Mouse (Mus musculus) T-cell, adult 2 months (primary cell): ENCODE measurements around the gene Crlf1.

ENCODE experiments used
- DNase-seq: peaks from one replicate; pipeline ENCODE4 v3.0.0; 2022; ENCODE audit warnings: low spot score

The Crlf1 gene

DNA sequence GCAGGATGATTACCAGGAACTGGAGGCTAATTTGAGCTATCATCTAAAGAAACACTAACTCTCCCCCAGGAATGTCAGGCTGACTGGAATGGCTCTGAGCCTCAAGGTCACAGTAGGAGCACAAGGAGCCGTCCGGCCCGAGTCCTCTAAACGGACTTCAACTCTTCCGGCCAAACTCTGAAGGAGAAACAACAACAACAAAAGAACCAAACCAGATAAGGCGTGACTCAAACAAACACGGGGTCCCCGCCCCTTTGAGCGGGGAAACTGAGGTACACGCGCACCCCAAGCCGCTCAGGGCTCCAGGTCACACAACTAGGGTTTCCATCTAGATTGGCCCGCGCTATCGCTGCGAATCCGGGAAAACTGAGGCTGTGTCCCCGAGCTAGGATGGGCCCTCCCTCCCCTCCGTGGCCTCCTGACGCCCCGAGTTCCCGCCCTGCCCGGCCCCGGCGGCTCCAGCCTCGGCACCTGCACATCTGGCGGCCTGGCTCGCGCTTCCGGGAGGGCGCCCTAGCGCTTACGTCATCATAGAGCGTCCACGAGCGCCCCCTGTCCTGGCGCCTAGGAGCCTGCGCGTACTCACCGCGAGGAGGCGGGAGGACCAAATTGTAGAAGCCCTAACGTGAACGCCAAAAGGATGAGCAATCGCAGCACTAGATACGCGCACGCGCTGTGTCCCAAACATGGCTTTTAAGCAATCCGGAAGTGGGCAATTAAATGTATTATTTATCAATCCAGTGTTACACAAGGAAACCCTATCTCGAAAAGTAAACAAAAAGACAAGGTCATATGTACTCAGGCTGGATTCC is 29.8 kb downstream of the Crlf1 start:
- DNase-seq = peak; percentile 97

DNA sequence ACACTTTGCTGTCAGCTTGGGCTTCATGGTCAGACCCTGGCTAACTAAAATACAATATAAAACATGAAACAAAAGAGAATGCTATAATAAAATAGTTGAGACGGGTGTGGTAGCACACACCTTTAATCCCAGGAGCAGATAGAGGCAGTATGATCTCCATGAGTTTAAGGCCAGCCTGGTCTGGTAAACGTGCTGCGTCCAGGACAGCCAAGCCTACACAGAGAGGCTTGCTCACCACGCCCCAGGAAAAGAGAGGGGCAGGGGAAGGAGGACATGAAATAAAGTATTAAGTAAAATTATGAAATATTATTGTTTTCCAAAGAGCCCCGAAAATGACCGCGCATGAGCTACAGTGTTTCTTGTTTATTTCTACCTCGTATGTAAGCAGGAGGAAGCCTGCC is 34.2 kb downstream of the Crlf1 start:
- no peak for DNase-seq

DNA sequence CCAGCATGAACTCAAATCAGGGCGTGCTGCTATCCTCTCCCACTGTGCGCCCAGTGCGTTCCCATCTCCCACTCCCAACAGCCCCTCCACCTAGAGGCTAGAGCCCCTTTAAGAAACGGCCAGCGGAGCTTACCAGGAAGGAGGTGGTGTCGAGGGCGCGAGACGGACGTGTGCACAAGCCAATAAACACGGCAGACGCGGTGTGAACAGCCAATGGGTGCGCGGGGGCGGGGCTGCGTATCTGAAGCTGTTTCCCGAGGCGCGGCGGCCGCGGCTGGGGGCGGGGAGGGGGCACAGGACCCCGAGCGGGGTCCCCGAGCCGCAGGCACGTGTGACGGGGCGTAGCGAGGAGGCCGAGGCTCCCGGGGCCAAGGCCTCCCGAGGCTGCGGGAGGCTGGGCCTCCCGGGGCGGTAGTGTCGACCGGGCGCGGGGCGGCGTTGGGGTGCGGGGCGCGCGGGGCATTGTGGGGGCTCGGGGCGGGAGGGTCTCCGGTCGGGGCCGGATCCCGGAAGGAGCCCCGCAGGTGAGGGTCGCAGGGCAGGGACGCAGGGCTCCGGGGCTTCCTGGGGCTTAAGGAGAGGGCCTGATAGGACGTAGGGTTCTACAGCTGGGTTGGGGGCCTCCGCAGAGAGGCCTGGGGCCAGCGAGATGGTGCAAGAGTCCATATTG is 34.7 kb downstream of the Crlf1 start, which contains the start of the genes Fkbp8 and Kxd1:
TSS of gene Fkbp8 (plus strand) at position 213 of the 670 bp plus-strand sequence.
TSS of gene Kxd1 (minus strand) at position 445 of the 670 bp plus-strand sequence.
- peak; percentile 93 for DNase-seq

DNA sequence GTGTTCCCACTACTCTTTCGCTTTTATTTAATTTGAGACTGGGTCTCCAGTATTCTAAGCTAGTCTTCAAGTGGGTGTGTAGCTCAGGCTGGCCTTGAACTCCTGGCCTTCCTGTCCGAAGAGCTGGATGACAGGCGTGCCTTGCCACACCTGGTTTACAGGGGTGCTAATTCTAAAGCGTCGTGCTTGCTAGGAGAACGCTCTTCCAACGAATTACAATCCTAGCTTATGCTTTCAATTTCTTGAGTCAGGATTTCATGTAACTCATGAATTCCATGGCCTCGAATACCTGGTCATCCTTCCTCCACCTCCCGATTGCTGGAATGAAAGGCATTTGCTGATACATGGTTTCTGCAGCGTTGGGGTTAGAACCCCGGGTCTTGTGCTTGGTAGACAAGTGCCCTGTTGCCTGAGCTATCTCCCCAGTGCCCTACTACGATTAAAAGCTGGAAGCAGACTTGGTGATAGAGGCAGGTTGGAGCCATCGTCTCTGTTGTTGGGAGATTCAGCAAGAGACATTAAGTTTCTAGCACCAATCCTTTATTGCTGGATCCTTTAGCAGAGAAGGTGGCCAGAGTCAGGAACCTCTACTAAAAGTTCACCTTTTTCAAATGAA is 35.3 kb downstream of the Crlf1 start:
- no peak for DNase-seq

DNA sequence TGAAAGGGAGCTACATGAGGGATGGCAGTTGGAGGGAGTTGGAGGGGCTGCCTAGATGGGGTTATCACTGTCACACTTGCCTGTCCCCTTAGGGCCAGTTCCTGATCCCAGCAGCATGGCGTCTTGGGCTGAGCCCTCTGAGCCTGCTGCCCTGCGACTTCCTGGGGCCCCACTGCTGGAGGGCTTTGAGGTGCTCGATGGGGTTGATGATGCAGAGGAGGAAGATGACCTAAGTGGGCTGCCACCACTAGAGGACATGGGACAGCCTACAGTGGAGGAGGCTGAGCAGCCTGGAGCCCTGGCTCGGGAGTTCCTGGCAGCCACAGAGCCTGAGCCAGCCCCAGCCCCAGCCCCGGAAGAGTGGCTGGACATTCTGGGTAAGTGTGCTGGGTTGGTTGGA is 36.3 kb downstream of the Crlf1 start:
- DNase-seq = no peak

DNA sequence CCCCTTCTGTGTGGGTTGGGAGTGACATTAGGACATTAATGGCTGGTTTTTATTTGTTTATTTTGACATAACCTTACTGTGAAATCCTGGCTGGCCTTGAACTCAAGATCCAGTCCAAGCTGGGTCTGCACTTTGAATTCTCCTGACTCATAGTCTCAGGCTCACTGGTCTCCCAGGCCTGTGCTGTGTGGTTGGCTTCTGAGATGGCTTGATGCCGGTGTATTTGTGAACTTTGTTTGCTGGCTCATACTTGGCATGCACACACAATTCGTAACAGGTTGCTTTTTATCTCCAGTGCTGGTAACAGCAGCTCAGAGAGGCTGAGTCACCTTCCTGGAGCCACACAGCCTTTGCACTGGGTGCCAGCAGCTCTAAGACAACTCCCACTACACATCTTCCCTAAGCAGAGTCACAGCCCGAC is 36.8 kb downstream of the Crlf1 start:
- DNase-seq = no peak

DNA sequence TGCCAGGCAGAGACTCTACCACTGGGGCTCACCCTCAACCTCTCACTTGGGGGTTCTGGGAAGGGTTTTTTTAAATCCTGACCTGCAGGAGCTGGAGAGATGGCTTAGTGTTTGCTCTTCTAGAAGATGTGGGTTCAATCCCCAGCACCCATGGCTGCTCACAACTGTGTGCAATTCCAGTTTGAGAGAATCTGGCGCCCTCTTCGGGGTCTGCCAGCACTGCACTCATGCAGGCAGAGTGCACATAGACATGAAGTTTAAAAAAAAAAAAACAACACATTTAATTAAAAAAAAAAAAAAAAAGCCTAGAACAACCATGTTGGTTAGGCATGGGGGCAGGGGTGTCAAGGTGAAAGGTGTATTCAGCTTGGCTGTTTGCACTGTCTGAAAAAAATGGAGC is 37.4 kb downstream of the Crlf1 start:
- DNase-seq = no peak

DNA sequence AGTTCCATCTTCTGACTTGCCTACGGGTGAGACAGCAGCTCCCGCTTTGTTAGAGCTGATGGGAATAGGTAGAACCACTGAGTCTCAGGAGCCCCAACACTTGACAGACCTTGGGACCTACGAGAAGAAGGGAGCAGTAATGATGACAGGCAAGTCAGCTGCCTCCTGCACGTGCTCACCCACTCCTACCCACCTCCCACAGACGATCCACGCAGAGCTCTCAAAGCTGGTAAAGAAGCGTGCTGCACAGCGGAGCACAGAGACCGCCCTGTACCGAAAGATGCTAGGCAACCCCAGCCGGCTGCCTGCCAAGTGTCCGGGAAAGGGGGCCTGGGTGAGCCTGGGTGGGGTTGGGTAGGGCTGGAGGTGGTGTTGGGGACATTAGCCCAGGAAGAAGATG is 41.3 kb downstream of the Crlf1 start:
- no peak for DNase-seq

DNA sequence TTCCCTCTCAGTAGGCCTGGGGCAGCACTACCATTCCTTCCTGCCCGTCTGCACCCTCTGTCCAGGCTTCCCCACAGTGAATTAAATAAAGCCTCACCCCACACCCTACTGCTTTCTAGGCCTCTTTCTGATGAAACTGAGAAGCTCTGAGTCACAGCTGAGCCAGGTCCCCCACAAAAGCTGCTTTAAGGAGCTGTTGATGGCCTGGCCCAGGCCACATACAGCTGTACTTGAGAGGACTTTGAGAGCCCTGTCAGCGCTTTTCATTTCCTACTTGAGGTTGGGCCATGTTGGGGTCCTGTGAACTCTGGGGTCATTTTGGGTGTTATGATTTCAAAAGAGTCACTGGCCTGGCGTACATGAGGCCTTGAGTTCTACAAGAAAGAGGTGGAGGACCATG is 42.3 kb downstream of the Crlf1 start:
- no peak for DNase-seq

DNA sequence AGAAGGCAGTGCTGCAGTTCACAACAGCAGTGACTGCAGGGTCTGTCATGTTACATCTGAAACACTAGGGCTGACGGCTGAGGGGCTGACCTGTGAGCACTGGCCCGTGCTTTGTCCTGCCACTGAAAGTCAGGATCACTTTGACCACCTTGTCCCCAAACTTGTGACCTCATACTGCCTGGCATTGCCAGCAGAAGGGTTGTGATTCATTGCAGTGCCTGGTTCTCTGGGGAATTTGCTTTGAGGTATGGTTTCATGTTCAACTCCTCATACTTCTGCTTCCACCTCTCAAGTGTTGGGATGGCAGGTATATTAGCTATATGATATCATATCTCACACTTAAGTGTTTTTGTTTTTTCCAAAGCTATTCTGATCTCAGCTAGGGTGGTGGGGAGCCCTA is 42.7 kb downstream of the Crlf1 start:
- DNase-seq = no peak

DNA sequence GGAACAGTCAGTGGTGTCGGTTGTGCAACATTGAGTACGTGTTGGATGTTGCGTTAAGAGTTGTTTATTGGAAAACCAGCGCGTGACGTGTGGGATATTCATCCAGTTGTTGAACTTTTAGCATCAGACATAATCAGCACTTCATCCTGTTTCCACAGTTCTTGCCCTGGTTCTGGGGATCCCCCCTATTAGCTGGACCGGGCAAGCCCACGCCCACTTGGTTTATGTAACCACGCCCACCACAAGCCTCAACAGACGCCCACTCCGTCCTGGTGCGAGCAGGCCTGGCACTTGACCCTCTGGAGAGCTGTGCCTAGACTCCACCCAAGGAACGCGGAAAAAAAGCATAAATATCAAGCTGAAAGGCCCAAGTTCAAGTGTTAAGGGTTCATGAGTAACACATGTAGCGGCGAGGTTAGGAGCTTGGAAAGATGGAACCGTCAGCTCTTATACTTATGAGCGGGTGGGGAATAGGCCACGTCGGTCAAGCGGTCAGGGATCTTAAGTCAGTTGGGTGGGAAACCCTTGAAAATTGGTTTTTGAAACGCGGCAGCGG is 45.1 kb downstream of the Crlf1 start:
- DNase-seq = no peak

DNA sequence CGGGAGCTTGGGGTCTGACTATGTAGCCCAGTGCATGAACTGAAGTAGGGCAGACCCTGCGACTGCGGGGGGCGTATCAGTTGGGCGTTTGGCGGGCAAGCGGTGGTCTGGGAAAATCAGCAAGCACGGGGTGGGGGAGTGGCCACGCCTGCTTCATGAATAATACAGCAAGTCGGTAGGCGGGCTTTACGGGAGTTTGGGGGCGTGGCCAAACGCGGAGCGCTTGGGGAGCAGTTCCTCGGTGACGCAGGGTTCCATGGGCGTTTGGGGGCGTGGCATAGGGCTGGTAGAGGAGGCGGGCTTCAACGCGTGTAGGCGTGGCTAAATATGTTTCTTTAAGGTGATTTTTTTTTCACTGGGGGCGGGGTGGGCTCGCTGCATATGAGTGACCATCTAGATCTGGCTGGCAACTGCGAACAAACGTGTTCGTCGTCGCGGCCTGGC is 45.7 kb downstream of the Crlf1 start:
- peak; percentile 97 for DNase-seq

DNA sequence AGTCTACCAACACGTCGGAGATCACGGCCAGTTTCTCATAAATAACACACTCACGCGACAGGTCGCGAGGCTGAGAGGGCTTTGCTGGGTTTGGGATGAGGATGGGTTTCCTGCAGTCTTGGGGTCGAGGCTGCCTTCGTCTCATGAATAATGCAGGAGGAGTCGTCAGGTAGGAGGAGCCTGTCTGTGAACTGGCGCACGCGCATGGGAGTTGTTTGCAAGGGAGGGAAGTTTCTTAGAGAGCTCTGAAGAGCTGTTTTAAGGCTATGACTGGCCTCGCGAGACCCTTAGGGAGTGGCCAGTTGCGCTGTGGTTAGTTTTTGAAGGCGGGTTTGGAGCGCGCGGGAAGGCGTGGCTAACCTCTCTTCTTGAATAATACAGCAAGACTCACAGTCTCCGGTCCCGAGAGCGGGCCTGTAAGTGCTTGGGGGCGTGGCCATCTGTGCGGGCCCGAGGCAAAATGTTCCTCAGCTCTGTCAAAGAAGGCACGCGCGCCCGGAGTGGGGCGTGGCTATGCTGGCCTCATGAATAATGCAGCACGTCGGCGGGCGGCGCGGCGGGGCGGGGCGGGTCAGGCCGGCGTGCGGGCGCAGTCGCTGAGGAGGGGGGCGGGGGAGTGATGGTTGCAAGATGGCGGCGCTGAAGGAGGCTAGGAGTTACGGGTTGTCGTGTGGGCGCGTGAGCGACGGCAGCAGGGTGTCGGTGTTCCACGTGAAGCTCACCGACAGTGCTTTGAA is 46.3 kb downstream of the Crlf1 start, which contains the start of gene Ell:
TSS of gene Ell (plus strand) at position 381 of the 737 bp plus-strand sequence.
- peak; percentile 98 for DNase-seq

DNA sequence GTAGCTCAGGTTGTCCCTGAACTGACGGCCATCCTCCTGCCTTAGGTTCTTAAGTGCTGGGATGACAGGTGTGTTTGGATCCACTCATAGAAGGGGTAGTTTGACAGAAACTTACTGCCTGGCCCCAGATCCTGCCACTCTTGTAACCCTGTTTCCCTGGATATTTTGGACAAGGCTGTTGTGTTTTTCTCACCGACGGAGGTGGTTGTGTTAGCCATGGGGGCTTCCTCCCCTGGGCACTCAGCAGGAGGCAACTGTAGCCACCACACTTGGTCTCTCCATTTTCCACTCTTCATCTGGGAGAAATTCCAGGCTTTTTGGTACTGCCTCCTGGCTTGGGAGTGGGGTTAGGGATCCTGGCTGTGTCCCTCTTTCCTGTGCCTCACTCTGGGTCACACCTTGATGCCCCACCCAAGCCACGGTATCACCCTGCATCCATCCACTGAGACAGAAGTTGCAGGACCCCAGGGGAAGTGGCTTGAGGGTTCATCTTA is 47.1 kb downstream of the Crlf1 start:
- DNase-seq = no peak

DNA sequence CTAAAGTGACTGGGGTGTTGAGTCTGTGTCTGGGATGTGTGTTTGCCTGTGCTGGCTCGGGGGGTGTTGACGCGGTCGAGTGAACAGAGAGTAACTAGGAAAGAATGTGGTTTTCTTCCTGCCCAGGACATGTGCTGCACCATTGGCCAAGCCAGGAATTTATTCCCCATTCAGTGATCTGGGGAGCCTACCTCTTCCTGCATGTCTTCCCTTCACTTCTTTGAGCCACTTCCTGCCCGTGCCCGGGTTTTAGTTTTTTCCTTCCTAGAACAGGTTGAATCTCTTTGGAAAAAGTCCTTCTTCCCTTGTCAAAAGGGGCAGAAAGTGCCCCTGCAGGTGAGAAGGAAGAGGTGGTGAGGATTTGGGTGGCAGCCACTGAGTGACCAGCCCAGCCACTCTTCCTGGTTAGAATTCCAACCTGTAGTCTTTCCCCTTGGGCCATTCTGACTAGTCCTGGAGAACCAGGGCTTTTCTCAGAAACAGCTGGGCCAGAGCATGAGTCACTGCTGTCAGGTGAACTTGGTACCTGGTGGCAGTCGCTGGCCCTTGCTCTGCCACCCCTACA is 47.6 kb downstream of the Crlf1 start:
- no peak for DNase-seq

DNA sequence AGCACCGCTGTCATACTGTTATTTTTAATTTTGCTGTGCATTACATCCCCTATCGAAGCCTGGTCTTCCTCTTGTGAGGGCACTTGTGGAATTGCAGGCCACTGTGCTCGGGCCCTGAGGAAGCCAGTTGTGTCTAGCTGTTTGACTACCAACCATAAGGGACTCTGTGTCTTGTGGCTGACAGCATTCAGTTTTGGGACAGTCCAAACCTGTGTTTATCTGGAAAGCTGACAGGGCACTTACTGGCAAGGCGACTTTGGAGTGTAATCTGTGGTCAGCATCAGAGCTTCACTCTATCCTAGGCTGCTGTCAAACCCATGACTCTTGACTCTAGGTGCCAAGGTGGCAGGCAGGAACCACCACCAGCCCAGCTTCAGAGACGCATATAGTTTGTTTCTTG is 48.1 kb downstream of the Crlf1 start:
- DNase-seq = no peak

DNA sequence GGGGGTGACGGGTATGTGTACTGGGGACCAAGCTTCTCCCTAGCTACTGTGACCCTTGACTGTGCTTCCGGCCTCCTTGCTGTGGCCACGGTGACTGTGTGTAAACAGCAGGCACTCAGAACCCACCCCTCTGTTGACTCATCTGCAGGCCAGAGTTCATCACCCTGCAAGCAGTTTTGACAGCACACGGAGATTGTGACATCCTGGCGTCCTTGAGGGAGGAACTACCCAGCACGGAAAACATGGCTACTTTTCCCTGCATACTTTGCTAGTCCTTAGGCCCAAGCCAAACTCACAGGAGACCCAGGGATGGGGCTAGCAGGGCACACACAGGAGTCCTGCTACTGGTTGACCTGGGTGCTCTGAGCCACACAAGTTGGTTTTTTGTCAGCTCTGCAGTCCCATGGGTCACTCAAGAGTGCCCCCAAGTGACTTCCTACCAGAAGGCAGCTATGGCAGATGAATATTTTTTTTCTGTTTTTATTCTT is 51.3 kb downstream of the Crlf1 start:
- peak; percentile 26 for DNase-seq

DNA sequence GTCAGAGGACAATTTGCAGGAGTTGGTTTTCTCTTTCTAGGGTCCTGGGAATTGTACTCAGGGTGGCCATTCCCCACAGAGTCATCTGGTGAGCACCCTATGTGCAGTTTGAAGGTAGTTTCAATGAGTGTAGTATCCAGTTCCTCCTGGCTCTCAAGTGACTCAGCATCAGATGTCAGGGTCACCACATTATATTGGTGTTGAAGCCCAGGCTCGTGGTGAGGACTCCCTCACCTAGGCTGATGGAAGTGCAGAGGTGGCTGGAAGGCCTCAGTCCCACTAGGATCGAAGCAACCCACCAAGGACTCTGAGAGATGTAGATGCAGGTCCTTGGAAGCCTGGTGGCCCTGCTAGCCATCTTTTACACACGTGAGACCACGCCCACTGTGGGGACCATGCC is 53.5 kb downstream of the Crlf1 start:
- DNase-seq = no peak

DNA sequence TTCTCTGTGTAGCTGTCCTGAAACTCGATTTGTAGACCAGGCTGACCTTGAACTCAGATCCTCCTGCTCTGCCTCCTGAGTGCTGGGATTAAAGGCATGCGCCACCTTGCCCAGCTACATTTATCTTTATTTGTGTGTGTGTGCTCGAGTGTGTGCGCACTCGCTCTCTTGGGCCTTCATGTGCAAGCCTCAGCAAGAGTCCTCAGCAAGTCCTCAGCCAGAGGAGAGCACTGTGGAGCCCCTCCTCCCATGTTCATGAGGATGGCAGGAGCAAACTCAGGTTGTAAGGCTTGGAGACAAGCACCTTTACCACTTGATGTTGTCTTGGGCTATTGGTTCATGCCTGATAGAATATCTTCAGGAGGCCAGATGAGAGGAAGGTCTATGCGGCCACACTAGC is 54.8 kb downstream of the Crlf1 start:
- no peak for DNase-seq

DNA sequence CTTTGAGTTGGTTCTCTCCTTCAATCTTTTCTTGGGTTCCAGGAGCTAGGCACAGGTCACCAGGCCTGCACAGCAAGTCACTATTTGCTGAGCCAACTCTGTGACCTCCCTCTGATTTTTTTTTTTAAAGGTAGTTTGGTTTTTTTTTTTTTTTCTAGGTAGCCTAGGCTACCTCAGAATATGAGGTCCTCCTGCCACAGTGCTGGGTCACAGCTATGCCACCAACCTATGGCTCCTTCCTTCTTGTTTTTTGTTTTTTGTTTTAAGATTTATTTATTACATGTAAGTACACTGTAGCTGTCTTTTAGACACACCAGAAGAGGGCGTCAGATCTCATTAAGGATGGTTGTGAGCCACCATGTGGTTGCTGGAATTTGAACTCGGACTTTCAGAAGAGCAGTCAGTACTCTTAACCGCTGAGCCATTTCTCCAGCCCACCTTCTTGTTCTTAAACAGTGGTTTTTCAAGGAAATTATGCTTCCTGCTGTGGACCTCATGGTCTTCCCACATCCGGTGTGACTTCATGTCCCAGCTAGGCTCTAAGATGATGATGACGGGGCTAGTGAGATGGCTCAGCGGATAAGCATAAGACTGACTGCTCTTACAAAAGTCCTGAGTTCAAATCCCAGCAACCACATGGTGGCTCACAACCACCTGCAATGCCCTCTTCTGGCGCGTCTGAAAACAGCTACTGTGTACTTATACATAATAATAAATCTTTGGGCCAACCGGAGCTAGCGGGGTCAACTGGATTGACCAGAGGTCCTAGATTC is 56.6 kb downstream of the Crlf1 start:
- peak; percentile 79 for DNase-seq
